ENCODE assay signal across 27 mouse cellular contexts in the genomic region with DNA sequence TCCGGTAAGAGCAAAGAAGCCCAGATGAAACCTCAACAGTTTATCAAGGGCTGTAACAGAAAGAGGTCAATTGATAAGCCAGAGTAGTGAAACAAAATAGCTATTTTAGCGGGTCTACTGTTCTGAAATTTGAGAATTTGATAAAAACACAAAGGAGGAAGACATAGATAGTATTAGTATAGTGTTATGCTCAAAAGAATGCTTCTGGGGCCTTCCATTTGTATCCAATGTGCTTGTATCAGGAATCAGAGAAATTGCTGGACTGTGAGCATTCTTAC.
"Had no signal": no experiment of that assay in that cellular context is flagged by ENCODE, and none has a peak within 500 bp of the region (broad histone marks: within the 10 kb centered on the region; RNA-seq: fewer than 3 reads in every experiment).

No protein-coding gene starts in this region.

- H3K4me2 ChIP-seq: limb, embryonic 12.5 days; limb, embryonic 13.5 days; limb, embryonic 15.5 days; liver, embryonic 11.5 days; liver, embryonic 12.5 days; liver, embryonic 13.5 days; liver, embryonic 15.5 days; lung, embryonic 14.5 days; lung, embryonic 15.5 days; midbrain, embryonic 11.5 days; midbrain, embryonic 12.5 days; midbrain, embryonic 13.5 days; midbrain, embryonic 15.5 days; neural tube, embryonic 12.5 days had no signal

- H3K36me3 ChIP-seq: limb, embryonic 10.5 days; limb, embryonic 12.5 days; limb, embryonic 13.5 days; limb, embryonic 15.5 days; liver, embryonic 12.5 days; liver, embryonic 13.5 days; liver, embryonic 15.5 days; lung, embryonic 15.5 days; midbrain, embryonic 10.5 days; midbrain, embryonic 12.5 days; midbrain, embryonic 13.5 days; midbrain, embryonic 15.5 days; neural tube, embryonic 12.5 days had no signal

- H3K27ac ChIP-seq: limb, embryonic 10.5 days; limb, embryonic 12.5 days; limb, embryonic 13.5 days; limb, embryonic 15.5 days; liver, embryonic 12.5 days; liver, embryonic 13.5 days; liver, embryonic 14.5 days; liver, embryonic 15.5 days; lung, embryonic 15.5 days; macrophage; midbrain, embryonic 10.5 days; midbrain, embryonic 12.5 days; midbrain, embryonic 13.5 days; midbrain, embryonic 15.5 days; neural tube, embryonic 12.5 days had no signal

- DNase-seq: liver; liver, embryonic 13.5 days; liver, postnatal 0 days; lung, adult 18-20 months; lung, adult 2 months; lung, postnatal 36 days; midbrain, embryonic 14.5 days had no signal

- H3K9ac ChIP-seq: limb, embryonic 12.5 days; limb, embryonic 13.5 days; limb, embryonic 15.5 days; liver, embryonic 12.5 days; liver, embryonic 13.5 days; liver, embryonic 14.5 days; liver, embryonic 15.5 days; liver, postnatal 0 days; lung, embryonic 14.5 days; lung, embryonic 15.5 days; midbrain, embryonic 12.5 days; midbrain, embryonic 13.5 days; midbrain, embryonic 15.5 days; neural tube, embryonic 12.5 days had no signal

- H3K4me1 ChIP-seq: limb, embryonic 12.5 days; limb, embryonic 13.5 days; lung, embryonic 15.5 days; midbrain, embryonic 12.5 days; midbrain, embryonic 13.5 days; neural tube, embryonic 12.5 days had no signal

- H3K4me3 ChIP-seq: limb, embryonic 10.5 days; limb, embryonic 12.5 days; limb, embryonic 13.5 days; limb, embryonic 15.5 days; liver, embryonic 12.5 days; liver, embryonic 13.5 days; liver, embryonic 15.5 days; lung, embryonic 15.5 days; megakaryocyte, embryonic 14.5 days; midbrain, embryonic 10.5 days; midbrain, embryonic 12.5 days; midbrain, embryonic 13.5 days; midbrain, embryonic 15.5 days; neural tube, embryonic 12.5 days had no signal

- H3K27me3 ChIP-seq: limb, embryonic 15.5 days; lung, embryonic 15.5 days; midbrain, embryonic 12.5 days; midbrain, embryonic 13.5 days; midbrain, embryonic 15.5 days; neural tube, embryonic 12.5 days had no signal

- ATAC-seq: liver, embryonic 12.5 days; liver, postnatal 0 days; lung, postnatal 0 days; midbrain, embryonic 13.5 days; midbrain, embryonic 15.5 days; midbrain, embryonic 16.5 days had no signal

- H3K9me3 ChIP-seq: limb, embryonic 10.5 days; limb, embryonic 12.5 days; limb, embryonic 13.5 days; limb, embryonic 15.5 days; liver, embryonic 12.5 days; liver, embryonic 13.5 days; liver, embryonic 15.5 days; lung, embryonic 15.5 days; megakaryocyte, embryonic 14.5 days; midbrain, embryonic 10.5 days; midbrain, embryonic 12.5 days; midbrain, embryonic 13.5 days; midbrain, embryonic 15.5 days; neural tube, embryonic 12.5 days had no signal
